Mouse (Mus musculus) adrenal gland, adult 2 months (tissue): ENCODE measurements around the gene Serinc5. TPM values are rescaled to one million over a fixed set of nuclear protein-coding genes. Genes with fewer than 3 reads are reported as not detected.
"Not testable (repeated sequence)": the region's sequence is repeated elsewhere in the genome, so short reads cannot be mapped to it uniquely, and the experiment has no call there.

ENCODE experiments used
- DNase-seq: peaks from one replicate; pipeline ENCODE4 v3.0.0; 2021
- polyA plus RNA-seq: library from polyadenylated mRNA; depleted of rRNA; stranded (reverse); fragments of >200 nt; gene quantifications from 2 replicates; pipeline ENCODE4 v1.2.3, GENCODE M21; 2012
- total RNA-seq, 2 experiments: library from RNA; stranded (reverse); gene quantifications; 2 replicates each; pipeline ENCODE4 v1.2.3; 2021

The Serinc5 gene
- total and polyA plus RNA-seq, 3 experiments: 20.0 to 119 (median 39.4) TPM

- DNase-seq: no peak
Measured at GRCm38 (mm10) chr13:92665008-92665407, 54.1 kb downstream of the Serinc5 start.

GRCm38 (mm10) chr13:92668214-92668985, 57.5 kb downstream of the Serinc5 start:
- DNase-seq: no peak

GRCm38 (mm10) chr13:92671727-92672126, 60.8 kb downstream of the Serinc5 start:
- no peak for DNase-seq

- no peak for DNase-seq
Measured at GRCm38 (mm10) chr13:92674676-92675075, 63.8 kb downstream of the Serinc5 start.

- DNase-seq: no peak
Measured at GRCm38 (mm10) chr13:92675308-92675707, 64.4 kb downstream of the Serinc5 start.

- DNase-seq: peak; percentile 82
Measured at GRCm38 (mm10) chr13:92675897-92676584, 65.2 kb downstream of the Serinc5 start.

DNA sequence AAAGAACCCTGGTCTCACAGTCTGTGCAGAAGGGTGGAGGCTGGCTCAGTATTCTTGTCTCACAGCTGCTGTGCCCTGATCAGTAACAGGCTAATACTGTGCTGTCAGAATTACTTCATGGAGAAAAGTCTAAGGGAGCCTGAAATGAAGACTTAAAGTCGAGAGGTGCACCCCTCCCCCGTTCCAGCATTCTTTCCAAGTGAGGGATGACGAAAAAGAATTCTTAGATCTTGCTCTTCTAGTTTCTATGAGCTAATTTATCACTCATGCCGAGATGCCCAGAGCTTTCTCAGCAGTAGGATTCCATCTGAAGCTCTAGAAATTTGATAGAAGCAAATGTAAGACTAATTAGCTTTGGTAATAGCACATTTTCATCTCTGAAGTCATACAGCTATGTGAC, 66.8 kb downstream of the Serinc5 start:
- no peak for DNase-seq

DNA sequence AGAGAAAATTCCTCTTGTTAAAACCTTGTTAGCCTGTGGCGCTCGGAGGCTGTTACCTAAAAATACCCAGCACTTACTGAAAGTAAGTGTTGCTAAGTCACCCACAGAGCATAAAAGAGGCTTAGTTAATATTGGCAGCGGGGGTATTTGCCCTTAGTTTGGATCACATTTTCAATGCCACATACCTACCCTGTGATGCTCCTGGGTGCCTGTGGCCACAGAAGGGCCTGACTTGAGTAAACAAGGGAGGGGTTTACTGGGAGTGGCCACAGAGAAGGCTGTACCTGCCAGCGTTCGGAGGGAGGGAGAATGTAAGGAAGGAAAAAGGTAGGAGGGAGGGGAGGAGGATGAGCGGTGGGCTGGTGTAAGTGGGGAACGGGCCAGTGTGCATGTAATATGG, 68.8 kb downstream of the Serinc5 start:
- DNase-seq: no peak

- no peak for DNase-seq
Measured at GRCm38 (mm10) chr13:92681541-92681940, 70.7 kb downstream of the Serinc5 start.

DNA sequence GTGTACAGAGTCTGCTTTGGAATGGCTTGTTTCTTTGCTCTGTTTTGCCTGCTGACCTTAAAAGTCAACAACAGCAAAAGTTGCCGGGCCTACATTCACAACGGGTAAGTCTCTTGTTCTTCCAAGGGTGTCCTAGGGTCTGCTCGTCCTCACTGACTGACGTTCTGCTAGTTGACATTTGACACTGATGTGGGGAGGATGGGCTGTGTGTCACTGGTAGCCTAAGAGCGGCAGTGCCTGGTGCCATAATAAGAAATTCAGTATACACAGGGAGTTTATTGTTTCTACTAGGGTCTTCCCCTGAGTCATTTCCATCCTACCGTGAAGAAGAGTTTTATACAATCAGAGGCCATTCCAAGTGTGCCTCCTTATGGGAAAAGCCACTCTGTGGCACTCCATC, 71.9 kb downstream of the Serinc5 start:
- no peak for DNase-seq

DNA sequence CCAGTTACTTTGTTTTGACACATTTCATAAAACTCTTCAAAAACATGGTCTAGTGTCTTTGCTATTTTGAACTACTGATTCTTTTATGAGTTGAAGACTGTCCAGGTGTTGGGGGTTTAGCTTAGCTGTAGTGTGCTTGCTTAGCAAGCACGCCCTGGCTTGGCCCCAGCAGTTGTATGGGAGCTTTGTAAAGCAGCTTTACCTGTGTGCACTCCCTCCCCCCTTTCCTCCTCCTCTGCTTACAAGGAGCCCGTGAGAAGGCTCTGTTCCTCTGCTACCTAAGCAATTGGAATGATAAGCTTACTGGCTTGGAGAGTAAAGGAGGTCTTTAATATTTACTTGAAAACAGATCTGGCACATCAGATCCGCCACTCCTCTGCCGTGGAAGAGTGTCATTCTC, 72.6 kb downstream of the Serinc5 start:
- no peak for DNase-seq

DNA sequence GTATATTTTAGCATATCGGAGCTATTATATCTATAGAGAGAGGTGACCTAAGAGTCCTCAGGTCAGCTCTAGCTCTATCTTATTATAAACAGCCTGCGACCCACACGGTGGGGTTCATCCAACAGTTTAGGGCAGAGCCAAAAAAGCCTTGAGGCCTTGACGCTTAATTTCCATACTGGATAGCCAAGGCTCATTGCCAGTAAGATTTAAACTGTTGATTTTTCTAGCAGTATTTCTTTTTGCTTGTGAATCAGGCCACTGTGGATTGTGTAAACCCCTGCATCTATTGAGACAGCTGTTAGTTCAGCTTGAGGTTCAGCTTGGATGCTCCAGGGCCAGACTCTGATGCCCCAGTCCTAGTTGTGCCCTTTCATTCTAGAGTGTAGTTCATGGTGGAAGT, 73.4 kb downstream of the Serinc5 start:
- DNase-seq: no peak

DNA sequence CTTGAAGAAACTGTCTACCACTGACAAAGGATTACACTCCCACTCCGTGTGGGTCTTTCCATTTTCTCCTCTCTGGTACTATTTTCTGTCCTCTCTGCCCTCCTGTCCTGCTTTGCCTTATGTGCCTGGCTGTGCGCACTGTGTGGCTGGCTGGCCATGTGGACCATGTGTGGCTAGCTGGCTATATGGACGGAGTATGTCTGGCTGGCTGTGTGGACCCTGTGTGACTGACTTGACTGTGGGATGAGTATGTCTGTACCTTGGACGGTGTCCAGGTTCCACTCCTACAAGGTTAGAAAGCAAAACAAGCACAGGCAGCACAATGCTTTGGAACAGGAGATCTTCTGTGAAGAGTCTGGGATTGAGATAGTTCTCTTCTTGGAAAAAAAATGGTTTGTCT, 74.4 kb downstream of the Serinc5 start:
- DNase-seq: peak; percentile 51

GRCm38 (mm10) chr13:92687151-92687550, 76.3 kb downstream of the Serinc5 start:
- not testable (repeated sequence) for DNase-seq

GRCm38 (mm10) chr13:92689061-92689460, 78.2 kb downstream of the Serinc5 start:
- no peak for DNase-seq

DNA sequence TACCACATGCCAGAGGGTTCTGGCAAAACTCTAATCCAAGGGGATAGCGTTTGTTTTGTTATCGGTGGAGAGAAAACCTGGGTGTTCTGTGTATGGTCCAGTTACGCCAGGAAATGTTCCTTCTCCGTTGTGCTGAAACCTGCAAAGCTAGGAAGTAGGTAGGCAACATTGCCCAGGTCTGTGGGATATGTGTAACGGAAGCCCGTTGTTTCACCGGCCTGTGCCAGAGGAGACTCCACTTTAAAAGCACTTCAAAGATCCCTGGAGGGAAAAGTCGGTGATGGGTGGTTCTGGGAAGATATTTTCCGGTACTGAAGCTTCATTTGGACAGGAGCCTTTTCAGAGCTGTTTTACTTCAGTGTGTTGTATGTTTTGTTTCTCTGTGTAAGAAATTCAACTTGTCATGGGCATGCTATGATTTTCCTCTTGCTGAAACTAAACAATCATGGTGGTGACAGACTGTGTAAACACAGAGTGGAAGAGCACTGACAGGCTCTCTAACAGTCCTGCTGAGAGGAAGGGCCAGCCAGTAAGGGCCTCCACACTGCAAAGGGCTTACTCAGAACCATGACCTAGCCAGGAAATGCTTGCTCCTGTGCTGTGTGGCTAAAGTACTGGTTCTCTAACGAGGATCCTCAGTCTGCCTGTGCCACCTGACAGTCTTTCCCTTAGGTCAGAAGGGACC, 83.1 kb downstream of the Serinc5 start:
- DNase-seq: no peak

DNA sequence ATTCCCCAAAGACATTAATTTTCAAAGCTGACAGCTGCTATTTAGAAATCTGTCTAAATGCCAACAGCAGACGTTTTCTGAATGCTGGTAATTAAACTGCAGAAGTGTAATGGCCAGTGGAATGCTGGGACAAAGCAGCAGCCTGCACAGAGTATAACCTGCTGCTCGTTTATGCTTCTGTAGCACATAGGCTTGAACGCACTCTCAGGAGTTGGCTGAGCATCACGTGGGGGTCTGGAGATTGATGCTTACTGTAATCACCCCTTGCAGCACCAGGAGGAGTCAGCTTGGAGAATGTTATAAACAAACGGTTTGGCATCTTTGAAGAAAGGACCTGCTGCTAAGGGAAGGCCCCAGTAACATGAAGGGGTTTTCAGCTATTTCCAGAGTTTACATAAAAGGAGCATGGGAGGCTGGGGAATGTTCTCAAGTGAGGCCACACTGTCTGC, 85.6 kb downstream of the Serinc5 start:
- no peak for DNase-seq

- DNase-seq: no peak
Measured at GRCm38 (mm10) chr13:92697141-92697540, 86.2 kb downstream of the Serinc5 start.

DNA sequence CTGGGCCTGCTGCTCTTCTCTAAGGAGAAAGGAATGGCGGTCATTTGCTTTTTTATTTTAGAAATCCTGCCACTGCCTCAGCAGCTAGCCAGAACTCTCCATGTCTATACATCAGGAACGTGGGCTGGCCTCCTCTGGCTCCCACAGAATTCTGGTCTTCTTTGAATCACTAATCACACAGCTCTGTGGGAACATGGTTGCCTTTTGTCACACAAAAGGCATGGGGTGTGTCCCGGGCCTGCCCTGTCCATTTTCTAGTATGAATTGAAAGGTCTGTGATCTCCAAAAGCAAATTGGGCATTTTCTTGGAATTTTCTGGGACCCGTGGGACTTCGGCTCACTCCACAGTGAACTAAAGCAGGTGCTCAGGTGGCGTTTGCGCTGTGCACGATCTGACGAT, 87.9 kb downstream of the Serinc5 start:
- no peak for DNase-seq

DNA sequence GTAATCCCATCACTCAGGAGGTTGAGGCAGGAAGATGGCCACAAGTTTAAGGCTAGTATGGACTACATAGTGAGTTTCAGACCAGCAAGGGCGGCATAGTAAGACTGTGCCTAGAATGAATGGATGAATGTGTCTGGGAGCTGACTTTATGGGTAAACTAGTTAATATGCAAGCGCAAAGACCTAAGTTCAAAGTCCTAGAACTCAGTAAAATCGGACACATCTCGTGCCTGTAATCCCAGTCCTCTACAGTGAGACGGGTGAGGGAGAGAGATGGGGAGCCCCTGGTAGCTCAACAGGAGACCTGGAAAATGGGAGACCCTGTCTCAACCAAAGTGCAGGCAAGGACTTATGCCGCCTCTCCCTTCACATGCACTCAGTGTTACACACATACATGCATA, 88.5 kb downstream of the Serinc5 start:
- no peak for DNase-seq

GRCm38 (mm10) chr13:92702035-92702434, 91.1 kb downstream of the Serinc5 start:
- DNase-seq: no peak

- no peak for DNase-seq
Measured at GRCm38 (mm10) chr13:92703241-92704027, 92.5 kb downstream of the Serinc5 start.
